Mouse (Mus musculus) frontal cortex, postnatal 10 days (tissue): ENCODE measurements at regions not wholly inside any gene's neighbourhood (a gene's known extent, or its start where the extent isn't known, plus 50 kb on each side); places are given as distances from the start of the nearest gene placed in this dataset.

Source experiments
- DNase-seq, 2 experiments: peaks; one replicate each; pipeline ENCODE4 v3.0.0; 2022; ENCODE audit warnings: low spot score in 2 of 2, mixed read lengths in 1 of 2

DNA sequence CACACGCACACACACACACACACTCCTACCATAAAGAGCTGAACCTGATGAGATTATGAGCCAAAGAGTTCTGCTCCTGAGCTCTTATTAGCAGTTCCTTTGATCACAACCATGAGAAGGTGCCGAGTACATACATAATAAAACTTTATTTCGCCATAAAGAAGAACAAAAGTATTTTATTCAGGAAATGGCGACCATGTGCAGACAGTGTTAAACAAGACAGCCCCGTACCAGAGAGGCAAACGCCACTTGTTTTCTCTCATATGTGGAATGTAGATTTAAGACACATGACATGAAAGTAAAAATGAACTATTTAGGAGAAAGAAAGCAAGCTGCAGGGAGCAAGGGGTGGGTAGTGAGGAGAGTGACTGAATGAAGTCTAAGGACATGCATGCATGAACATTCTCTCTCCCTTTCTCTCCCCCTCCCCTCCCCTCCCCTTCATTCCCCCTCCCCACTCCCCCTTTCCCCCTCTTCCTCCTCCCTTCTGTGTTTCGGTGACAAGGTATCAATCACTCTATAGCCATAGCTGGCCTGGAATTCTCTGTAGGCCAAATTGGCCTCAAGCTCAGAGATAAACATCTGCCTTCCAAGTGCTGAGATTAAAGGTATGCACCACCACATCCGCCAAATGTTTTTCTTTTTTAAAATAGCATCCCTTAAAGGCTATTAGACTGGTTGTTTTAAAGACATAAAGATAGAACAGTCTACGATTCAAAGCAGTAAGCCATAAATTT lies 266.0 kb upstream of the Map3k7 start:
- DNase-seq = no peak

DNA sequence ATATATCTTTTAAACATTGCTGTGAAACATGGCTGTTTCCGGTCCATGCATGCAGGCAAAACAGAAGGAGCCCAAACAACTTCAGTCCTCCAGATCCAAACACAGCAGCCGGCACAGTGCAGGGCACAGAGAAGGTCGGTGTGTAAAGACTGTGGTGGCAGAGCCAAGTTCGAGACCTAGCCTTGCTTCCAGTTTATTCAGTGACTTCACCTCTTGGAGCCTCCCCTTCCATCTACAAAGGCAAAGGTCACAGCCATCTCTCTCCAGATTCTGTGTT lies 265.5 kb upstream of the Map3k7 start:
- no peak for DNase-seq

DNA sequence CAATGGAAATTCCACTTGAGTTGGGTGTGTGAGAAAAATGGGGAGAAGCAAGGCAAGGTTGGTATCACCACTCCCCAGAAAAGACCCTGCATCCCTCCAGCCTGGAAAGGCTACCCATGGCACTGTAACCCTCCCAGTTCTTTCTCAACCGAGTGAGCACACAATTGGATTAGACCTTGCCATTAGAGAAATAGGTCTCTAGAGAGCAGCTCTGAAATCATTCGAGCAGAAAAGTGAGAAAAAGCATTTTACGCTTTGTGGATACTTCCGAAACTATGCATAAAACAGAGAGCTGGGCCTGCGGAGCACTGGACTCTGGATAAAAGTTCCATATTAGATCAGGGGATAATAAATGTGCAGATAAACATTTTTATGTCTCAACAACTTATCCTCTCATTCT lies 264.6 kb upstream of the Map3k7 start:
- DNase-seq = no peak

DNA sequence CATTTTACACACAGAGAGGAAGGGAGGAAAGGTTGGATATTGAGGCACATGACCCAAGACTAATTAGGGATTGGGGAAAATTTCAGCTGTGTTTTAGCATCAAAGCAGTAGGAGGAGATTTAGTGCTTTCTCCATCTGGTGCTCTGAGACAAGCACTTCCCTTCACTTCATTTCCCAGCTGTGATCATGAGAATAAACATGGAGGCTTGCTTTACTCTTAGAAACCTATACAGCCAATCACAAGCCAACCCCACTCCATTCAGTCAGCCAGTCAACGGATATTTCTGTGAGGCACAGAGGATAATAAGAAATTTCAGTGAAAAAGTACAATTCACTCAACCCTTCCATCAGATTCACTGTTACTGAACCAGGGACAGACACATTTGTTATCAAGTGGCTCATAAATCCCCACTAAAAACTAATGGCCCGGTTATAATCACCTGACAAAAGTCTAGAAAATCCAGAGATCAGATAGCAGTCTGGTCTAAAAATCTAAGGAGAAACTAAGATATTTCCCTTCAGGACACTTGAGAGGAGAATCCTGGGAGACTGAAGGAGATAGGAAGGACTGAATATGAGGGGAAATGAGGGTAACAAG lies 249.7 kb upstream of the Map3k7 start:
- no peak for DNase-seq

DNA sequence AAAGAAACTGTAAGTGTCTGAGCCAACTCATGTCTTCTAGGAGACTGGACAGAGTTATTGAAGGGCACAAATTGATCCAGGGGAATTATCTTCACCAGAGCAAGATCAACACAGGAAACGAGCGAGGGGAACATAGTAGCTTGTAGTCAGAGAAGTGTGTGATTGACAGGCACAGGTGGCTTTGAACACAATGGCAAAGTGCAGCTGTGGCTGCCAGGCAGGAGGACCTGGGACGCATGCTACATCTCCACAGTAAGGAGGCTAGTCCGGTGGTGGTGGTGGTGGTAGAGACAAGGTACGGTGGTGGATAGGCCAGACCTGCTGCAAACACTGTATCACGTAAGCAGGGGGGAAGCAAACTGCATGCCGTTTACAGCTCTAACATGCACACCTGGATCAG lies 240.4 kb upstream of the Map3k7 start:
- DNase-seq = no peak

DNA sequence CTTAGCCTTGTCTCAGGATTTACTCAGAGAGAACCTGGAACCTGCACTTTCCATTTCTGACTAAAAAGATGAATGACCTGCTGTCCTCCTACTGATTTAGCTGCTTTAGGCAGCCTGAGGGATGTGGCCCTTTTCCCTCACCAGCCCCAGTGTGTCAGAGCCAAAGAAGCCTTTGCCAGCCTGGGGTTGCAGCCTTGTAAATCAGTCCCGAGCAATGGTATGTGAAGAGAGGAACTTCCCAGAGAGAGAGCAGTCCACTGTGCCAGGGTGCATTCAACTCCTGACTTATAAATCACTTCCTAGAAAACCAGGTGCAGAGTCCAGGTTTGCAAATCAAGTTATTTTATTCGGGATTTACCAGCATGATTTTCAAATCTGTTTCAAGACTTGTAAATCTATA lies 239.5 kb upstream of the Map3k7 start:
- no peak for DNase-seq

DNA sequence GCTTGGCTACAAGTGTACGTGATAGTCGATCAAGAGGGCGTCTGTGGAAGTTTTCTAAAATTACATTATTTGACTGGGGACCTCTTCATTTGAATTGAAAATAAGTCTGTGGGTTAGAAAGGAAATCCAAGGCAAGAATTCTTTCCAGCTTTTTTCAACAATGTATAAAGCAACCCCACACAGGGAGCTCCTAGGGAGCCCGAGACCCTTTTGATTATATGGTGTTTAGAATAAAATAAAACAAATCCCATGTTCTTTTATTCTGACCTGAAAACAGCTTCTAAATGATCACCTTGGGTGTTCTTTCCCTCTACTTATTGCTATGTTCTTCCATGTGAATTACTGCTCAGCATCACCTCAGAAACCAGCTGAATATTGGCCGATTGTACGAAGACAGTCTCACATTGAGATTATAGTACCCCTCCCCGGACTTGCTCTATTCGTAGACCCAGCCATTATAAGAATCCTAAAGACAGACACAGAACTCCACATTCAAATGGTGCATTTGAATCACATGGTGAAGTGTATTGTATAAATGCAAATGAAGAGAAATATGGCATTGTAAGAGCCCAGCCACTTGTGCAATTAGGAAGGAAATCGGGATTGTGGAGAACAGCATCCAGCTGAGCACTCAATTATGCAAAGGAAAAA lies 236.3 kb upstream of the Map3k7 start:
- no peak for DNase-seq

DNA sequence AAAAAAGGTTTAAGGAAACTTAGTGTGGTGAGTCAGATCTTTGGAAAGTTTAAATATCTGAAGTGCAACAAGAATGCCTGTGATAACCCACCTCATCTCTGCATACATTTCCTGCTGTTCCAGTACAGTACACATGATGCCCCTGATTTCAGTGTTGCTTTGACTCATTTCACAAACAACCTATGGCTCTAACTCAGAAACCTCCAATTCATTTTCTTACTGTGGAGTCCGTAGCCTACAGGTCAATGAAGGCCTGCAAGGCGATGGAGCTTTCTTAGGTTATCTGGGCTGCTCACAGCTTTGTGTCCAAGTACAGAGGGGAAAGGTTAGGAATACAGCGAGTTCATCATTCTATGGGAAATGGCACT lies 235.8 kb upstream of the Map3k7 start:
- no peak for DNase-seq

DNA sequence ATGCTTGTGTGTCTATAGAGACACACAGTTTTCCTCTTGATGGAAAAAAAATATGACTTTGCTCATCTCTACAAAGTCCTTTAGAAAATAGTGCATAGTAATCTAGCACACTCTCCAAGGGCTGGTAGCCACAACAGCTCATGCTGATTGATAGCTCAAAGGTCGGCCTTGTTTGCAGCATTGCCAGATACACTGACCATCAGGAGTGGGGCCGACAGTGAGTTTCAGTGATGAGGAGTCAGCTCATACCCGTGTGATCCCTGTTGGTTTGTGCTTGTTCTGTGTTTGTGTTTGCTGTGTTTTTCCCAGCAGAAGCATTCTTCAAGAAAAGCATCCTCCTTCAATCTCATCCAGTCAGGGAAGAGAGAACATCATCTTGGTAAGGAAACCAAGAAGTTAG lies 220.1 kb upstream of the Map3k7 start:
- no peak for DNase-seq

DNA sequence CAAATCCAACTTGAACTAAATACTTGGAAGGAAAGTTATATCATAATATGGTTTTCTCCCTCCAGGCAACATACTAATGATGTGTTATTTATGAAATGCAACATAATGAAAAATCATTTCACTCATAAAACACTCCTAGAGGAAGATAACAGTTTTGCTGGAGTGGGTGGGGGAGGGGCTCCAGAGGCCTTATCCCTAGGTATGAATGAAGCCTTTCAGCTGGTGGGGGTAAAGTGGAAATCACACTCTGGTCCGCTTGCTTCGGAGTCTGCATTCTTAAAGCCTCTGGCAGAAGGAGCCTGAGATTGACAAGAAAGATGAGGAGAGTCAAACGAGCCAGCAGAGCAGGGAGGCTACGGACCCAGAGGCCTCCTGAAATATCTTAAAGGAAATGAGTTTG lies 219.5 kb upstream of the Map3k7 start:
- DNase-seq = no peak

DNA sequence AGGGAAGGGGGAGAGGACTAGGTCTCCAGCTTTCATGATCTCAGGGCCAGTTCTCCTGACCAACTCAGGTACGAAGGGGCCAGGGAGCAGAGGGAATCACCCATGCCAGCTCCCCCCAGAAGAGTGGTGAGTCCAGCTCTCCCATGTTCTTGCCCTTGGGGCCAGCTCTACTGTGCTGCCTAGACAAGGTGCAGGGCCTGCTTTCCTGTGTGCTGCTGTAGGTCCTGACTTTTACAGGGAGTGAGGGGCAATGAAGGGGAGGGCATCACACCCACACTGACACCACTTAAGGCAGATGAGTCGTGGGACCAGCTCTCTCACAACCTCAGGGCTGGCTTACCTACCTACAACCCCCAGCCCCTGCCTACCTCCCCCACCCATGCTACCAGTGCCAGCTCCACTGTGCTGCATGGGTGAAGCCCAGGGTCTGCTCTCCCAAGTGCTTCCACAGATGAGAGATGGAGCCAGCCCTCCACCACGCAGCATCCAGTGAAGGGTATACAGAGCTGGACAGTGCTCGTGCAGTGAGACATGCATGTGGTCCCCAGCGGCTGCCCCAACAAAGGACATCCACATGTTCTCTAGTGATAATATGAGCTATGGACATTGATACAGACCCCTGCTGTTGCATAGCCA lies 210.1 kb upstream of the Map3k7 start:
- no peak for DNase-seq

DNA sequence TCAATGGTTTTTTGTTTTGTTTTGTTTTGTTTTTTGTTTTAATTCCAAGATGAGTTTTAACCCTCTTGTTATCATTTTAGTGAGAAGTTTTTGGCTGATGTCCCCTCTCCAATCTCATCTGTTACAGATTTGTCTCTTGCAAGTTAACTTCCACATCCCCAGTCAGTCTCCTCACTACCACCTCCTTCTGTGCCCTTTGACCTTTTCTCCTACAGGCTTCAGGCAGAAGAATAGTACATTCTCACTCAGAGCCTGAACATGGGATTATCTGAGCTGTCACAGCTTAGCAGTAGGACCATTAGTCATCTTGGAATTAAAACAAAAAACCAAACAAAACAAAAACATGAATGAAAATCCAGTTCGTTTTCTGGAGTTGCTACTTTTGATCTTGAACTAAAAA lies 206.8 kb upstream of the Map3k7 start:
- DNase-seq = no peak

DNA sequence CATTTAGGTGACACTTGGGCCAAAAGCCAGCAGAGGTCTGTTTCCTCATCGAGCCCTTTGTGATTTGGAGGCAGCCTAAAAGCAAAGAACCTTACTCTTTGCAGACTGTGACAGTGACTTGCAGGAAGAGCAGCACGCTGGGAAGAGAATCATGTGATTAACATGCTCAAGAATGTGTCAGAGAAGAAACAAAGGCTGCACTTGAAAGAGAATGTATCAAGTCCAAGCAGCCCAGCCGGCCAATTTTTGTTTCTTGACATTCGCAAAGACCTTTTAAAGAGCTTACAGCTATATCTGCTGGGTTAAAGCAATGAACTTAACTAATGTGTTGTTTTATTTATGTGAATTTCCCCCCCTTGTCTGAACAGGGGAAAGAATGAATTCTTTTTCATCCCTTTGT lies 203.8 kb upstream of the Map3k7 start:
- no peak for DNase-seq

DNA sequence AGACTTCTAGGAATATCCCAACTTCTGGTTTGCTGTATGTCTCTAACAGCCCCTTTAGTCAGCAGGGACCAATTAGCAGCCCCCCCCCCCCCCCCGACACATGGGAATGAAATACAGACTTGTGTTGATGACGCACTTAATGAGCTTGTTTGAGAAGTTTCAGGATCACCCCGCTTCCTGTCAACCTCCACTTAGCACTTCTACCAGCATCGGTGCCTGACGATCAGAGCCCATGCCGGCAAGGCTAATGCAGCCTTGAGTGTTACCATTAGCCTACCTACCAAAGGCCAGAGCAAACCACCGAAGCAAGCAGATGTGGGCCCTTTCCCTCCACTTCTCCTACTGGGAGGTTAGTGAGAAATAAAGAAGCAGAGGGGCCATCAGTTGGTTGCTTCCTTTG lies 201.7 kb upstream of the Map3k7 start:
- DNase-seq = no peak

DNA sequence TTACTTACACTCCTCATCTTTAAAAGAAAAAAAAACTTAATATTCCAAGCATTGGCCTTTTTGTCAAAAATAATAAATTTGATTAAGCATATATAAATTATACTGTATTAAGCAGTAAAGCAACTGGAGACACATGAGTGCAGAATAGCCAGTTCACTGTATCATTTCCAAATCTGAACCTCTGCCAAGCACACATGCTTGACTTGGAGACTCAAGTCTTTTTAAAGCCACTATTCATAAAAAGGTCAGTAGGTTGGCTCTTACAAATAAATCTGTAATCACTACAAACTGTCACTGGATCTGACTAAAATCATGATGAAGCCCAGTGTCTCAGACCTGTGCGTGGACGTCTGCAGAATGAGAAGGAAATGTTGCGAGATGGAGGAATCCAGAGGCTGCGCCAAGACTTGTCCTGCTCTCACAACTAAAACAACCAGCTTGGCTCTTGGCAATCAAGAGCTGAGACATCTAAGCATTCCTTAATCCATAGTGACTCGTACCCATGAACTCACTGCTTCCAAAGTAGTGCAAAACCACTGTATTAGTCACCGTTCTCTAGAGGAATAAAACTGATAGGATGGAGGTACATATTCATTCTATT lies 195.8 kb upstream of the Map3k7 start:
- DNase-seq = no peak

DNA sequence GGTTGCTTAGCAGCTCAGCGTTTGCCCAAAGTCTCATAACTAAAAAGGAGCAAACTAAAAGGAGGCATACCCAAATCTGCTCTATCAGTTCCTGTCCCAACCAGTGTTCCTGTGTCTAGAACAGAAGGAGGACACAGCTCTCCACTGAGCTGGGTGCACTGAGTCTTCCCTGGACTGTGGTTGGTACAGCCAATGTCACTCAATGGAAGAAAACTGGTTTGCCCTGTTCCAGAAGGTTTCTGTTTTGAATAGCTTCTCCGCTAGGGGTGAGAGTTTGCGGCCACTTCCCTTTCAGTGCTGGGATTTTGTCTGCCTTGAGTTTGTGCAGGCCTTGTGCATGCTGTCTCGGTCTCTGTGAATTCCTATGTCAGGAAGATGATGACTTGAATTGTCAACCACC lies 194.6 kb upstream of the Map3k7 start:
- DNase-seq = no peak

DNA sequence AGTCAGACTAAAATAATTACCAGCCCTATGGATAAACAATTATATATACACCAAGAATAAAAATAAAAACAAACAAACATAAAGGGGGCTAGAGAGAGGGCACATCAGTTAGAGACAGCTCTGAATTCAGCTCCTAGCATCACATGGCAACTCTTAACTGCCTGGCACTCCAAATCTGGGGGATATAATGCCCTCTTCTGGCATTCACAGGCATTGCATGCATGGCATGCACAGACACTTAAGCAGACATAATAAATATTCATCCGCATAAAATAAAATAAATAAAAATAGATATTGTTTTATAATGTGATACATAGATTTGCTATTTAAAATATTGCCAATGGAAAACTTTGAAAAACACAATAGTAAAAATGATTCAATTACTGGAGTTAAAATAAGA lies 177.6 kb upstream of the Map3k7 start:
- DNase-seq = no peak

DNA sequence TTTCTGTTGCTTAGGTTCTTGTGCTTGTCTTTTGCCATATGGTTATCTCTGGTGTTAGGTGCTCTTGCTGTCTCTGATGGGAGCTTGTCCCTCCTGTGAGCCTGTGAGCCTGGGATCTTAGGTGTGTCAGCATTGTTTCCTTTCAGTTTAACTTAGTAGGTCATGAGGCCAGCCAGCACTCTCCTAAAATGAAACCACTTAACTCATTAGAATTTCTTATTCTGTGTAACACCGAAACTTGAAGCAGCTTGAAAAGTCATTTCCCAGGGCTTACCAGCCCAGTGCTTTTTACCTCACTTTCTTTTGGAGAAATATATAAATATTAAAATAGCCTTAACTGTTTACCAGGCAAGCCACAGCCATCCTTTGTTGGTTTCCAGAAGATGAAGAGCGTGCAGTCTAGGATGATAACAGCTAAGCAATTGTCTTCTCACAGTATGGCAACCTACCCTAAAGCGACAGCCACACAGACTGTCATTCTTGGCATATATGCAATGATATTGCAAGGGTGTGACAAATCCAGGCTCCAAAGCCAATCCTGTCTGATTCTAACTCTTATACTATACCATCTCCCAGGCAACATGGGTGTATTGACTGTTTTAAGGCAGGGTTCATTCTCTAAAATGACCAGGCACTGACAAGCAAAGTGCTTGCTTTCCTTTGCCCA lies 146.2 kb upstream of the Map3k7 start:
- DNase-seq = no peak

DNA sequence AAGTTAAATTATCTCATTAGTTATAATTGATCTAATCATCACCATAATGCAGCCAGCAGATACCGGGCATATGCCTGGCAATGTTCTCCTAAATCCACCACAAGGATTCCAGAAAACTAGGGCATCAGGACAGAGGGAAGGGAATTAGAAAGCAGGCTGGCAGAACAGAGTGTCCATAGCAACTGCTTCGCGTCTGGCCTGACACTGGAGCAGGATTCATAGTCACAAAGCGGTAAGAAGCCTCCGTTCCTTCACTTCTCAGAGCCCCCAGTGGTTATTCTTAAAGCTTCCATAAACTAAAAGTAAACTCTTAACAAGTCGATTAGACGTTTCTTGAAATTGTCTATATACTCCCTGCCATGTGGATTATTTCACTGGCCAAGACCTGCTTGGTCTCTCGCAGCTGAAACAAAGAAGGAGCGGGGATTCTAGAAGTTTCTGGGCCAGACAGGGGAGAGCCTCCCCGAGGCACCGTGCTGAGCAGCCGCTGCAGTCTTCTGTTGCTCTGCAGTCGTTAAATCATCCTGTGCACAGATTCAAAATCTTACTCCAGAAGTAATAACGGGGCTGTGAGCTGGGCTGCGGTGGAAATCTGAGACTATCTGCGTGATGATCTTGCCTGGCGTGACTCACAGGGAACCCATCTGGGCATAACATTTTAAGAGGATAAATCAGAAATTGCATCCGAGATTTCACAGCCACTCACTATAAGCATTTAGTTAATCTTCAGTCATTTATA lies 144.2 kb upstream of the Map3k7 start:
- no peak for DNase-seq

DNA sequence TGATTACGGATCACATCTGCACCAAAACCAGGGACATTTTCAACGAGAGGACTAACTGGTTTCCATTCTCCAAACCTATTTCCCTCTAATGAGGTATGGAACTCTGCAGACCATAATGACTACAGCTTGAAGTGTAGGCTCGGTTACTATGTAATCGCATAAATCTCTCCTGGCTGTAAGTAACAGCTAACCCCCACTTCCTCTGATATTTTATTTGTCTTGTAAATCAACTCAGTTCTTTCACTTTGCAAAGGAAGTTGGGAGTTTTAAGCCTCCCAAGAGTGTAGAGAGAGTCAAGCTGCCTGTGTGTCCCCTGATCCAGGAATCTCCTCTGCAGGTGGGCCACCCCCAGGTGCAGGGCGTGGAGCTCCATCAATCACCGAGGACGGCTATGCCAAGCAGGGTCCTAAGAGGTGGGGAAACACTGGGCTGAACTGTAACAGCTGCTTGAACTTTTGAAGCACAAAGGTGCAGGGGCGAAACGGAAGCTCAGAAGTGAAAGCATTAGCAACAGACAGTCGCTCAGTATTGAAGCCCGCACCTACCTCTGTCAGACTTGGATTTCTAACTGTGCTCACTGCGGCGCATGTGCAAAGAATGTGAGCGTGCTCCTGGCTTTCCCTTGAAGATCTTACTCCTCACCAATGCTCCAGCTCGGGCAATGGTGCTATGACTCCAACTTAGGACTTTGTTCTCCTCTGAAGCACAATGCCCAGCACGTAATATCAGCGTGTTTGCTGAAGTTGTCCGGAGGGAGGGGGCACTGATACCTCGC lies 140.1 kb upstream of the Map3k7 start:
- no peak for DNase-seq
